Mouse (Mus musculus) CH12.LX (cell line): ENCODE data around the gene D1Pas1. TPM values are rescaled to one million over a fixed set of nuclear protein-coding genes. Genes with fewer than 3 reads are reported as not detected.

Experiments
- DNase-seq: peaks from one replicate; pipeline ENCODE4 v3.0.0-alpha.2; 2013; ENCODE audit errors: extremely low read depth
- H3K27ac ChIP-seq: 2 replicates; pipeline ENCODE4 v1.5.1; 2012; ENCODE audit warnings: low read depth, mild to moderate bottlenecking, control low read depth, moderate library complexity; ENCODE audit not compliant: insufficient read depth
- H3K27me3 ChIP-seq: replicated peaks from 2 replicates; pipeline ENCODE3; 2012; ENCODE audit warnings: inconsistent platforms
- H3K36me3 ChIP-seq, 2 experiments: replicated peaks in 1 of 2; 2 replicates each; pipeline versions ENCODE3 to v1.6.1; 2012; ENCODE audit warnings: inconsistent platforms in 1 of 2, low read length in 1 of 2, mild to moderate bottlenecking in 1 of 2, mixed read lengths in 1 of 2, moderate library complexity in 1 of 2; ENCODE audit not compliant: control insufficient read depth in 1 of 2, insufficient read depth in 1 of 2
- H3K4me1 ChIP-seq, 2 experiments: 2 replicates each; pipeline ENCODE4 v1.6.1; 2012; ENCODE audit warnings: inconsistent platforms in 1 of 2, moderate library complexity in 1 of 2; ENCODE audit not compliant: insufficient read depth in 2 of 2, control insufficient read depth in 1 of 2
- H3K4me2 ChIP-seq: 2 replicates; pipeline ENCODE4 v1.6.1; 2012; ENCODE audit warnings: low read depth, mild to moderate bottlenecking, control low read depth; ENCODE audit not compliant: poor library complexity, insufficient read depth, severe bottlenecking
- H3K4me3 ChIP-seq, 3 experiments: fragments of 150-350 bp in 1 of 3; sonication (generic) in 1 of 3; replicated peaks in 1 of 3; 2 replicates each; pipeline versions ENCODE3 to v1.5.1; 2011 to 2012; ENCODE audit warnings: low read depth in 2 of 3, low read length in 2 of 3, mild to moderate bottlenecking in 2 of 3, moderate library complexity in 2 of 3, control low read depth in 1 of 3, improper control_type of control experiment in 1 of 3, inconsistent platforms in 1 of 3, mixed read lengths in 1 of 3; ENCODE audit not compliant: poor library complexity in 1 of 3
- H3K79me2 ChIP-seq: replicated peaks from 2 replicates; pipeline ENCODE4 v1.6.1; 2012; ENCODE audit warnings: mild to moderate bottlenecking, moderate library complexity; ENCODE audit not compliant: control insufficient read depth, poor library complexity, insufficient read depth, severe bottlenecking; ENCODE audit errors: extremely low read depth
- H3K9ac ChIP-seq: 2 replicates; pipeline ENCODE4 v1.6.1; 2012; ENCODE audit warnings: low read depth, mild to moderate bottlenecking, control low read depth, moderate library complexity; ENCODE audit not compliant: insufficient read depth
- H3K9me3 ChIP-seq: replicated peaks from 2 replicates; pipeline ENCODE3; 2012; ENCODE audit warnings: low read length, inconsistent platforms, mixed read lengths
- CHD1 ChIP-seq: IDR thresholded peaks from 2 replicates; pipeline ENCODE4 v1.6.1; 2012; ENCODE audit warnings: low read depth, low read length, improper control_type of control experiment, inconsistent platforms
- CHD2 ChIP-seq: IDR thresholded peaks from 2 replicates; pipeline ENCODE4 v1.6.1; 2011; ENCODE audit warnings: low read length, improper control_type of control experiment
- E2F4 ChIP-seq: IDR thresholded peaks from 2 replicates; pipeline ENCODE4 v1.6.1; 2011; ENCODE audit warnings: low read depth, low read length, improper control_type of control experiment; ENCODE audit not compliant: insufficient replicate concordance
- EP300 ChIP-seq: IDR thresholded peaks from 2 replicates; pipeline ENCODE4 v1.6.1; 2011; ENCODE audit warnings: low read length, improper control_type of control experiment
- HCFC1 ChIP-seq: IDR thresholded peaks from 2 replicates; pipeline ENCODE4 v1.6.1; 2012; ENCODE audit warnings: low read depth, mild to moderate bottlenecking, inconsistent platforms, low read length, improper control_type of control experiment
- IRF4 ChIP-seq: IDR thresholded peaks from 2 replicates; pipeline ENCODE4 v1.6.1; 2014; ENCODE audit warnings: low read depth, mild to moderate bottlenecking, inconsistent platforms, low read length, improper control_type of control experiment
- JUN ChIP-seq: IDR thresholded peaks from 2 replicates; pipeline ENCODE4 v1.6.1; 2011; ENCODE audit warnings: low read depth, mild to moderate bottlenecking, low read length, improper control_type of control experiment, moderate library complexity; ENCODE audit not compliant: insufficient read depth
- JUND ChIP-seq: conservative IDR thresholded peaks from 2 replicates; pipeline ENCODE4 v1.6.1; 2011; ENCODE audit warnings: low read depth, low read length, improper control_type of control experiment
- KAT2A ChIP-seq: IDR thresholded peaks from 2 replicates; pipeline ENCODE4 v1.6.1; 2012; ENCODE audit warnings: low read length, improper control_type of control experiment, inconsistent platforms; ENCODE audit not compliant: insufficient replicate concordance
- MAX ChIP-seq: IDR thresholded peaks from 2 replicates; pipeline ENCODE4 v1.6.1; 2011; ENCODE audit warnings: low read length, improper control_type of control experiment
- MAZ ChIP-seq: IDR thresholded peaks from 2 replicates; pipeline ENCODE4 v1.6.1; 2012; ENCODE audit warnings: low read depth, mild to moderate bottlenecking, inconsistent platforms, low read length, improper control_type of control experiment, moderate library complexity
- MEF2A ChIP-seq: IDR thresholded peaks from 2 replicates; pipeline ENCODE4 v1.6.1; 2014; ENCODE audit warnings: low read depth, mild to moderate bottlenecking, inconsistent platforms, low read length, improper control_type of control experiment, borderline replicate concordance
- MXI1 ChIP-seq: IDR thresholded peaks from 2 replicates; pipeline ENCODE4 v1.6.1; 2011; ENCODE audit warnings: mild to moderate bottlenecking, low read depth, low read length, improper control_type of control experiment
- MYC ChIP-seq: IDR thresholded peaks from 2 replicates; pipeline ENCODE4 v1.6.1; 2011; ENCODE audit warnings: low read depth, mild to moderate bottlenecking, improper control_type of control experiment, low read length
- NRF1 ChIP-seq: IDR thresholded peaks from 2 replicates; pipeline ENCODE4 v1.6.1; 2014; ENCODE audit warnings: low read depth, mild to moderate bottlenecking, inconsistent platforms, low read length, improper control_type of control experiment, moderate library complexity
- PAX5 ChIP-seq: IDR thresholded peaks from 2 replicates; pipeline ENCODE4 v1.6.1; 2012; ENCODE audit warnings: low read length, inconsistent platforms, mixed read lengths
- RAD21 ChIP-seq: IDR thresholded peaks from 2 replicates; pipeline ENCODE4 v1.6.1; 2011; ENCODE audit warnings: low read depth, mild to moderate bottlenecking, low read length, improper control_type of control experiment, moderate library complexity
- SMC3 ChIP-seq: IDR thresholded peaks from 2 replicates; pipeline ENCODE4 v1.6.1; 2011; ENCODE audit warnings: low read depth, low read length, improper control_type of control experiment
- USF1 ChIP-seq: IDR thresholded peaks from 2 replicates; pipeline ENCODE4 v1.6.1; 2014; ENCODE audit warnings: low read depth, mild to moderate bottlenecking, inconsistent platforms, low read length, improper control_type of control experiment
- USF2 ChIP-seq: conservative IDR thresholded peaks from 2 replicates; pipeline ENCODE4 v1.6.1; 2011; ENCODE audit warnings: low read depth, low read length, improper control_type of control experiment
- ZC3H11A ChIP-seq: IDR thresholded peaks from 2 replicates; pipeline ENCODE4 v1.6.1; 2012; ENCODE audit warnings: low read depth, mild to moderate bottlenecking, inconsistent platforms, low read length, improper control_type of control experiment
- ZKSCAN1 ChIP-seq: IDR thresholded peaks from 2 replicates; pipeline ENCODE4 v1.6.1; 2012; ENCODE audit warnings: low read depth, inconsistent platforms, low read length, improper control_type of control experiment, borderline replicate concordance
- ZNF384 ChIP-seq: IDR thresholded peaks from 2 replicates; pipeline ENCODE4 v1.6.1; 2012; ENCODE audit warnings: low read depth, low read length, improper control_type of control experiment, inconsistent platforms
- dilution Hi-C: fragments of 300-500 bp; cut with MboI; formaldehyde crosslinking; loops from 2 replicates; pipeline ENCODE4 v1.14.3; 2020; ENCODE audit warnings: low sequenced_read_pairs; ENCODE audit not compliant: extremely low pct_unique_long_range_greater_than_20kb, extremely low pct_ligation_motif_present
- in situ Hi-C: fragments of 300-500 bp; cut with MboI; formaldehyde crosslinking; loops from 3 replicates; pipeline ENCODE4 v1.14.3; 2019; ENCODE audit warnings: low sequenced_read_pairs, low pct_ligation_motif_present, low pct_unique_long_range_greater_than_20kb, mixed read lengths
- polyA plus RNA-seq: library from polyadenylated mRNA; unstranded; fragments of >175 nt; gene quantifications from 2 replicates; pipeline ENCODE4 v1.2.1, GENCODE M21; 2012; ENCODE audit warnings: low read depth; ENCODE audit not compliant: insufficient read length
- total RNA-seq, 2 experiments: library from RNA; depleted of rRNA; stranded (reverse); fragments of 300-350 nt in 1 of 2; fragments of >200 nt in 1 of 2; gene quantifications; 2 replicates each; pipeline ENCODE4 v1.2.3; 2012 to 2014

D1Pas1 gene
- total and polyA plus RNA-seq, 3 experiments, result not detected

GRCm38 (mm10) chr1:186980503-186980902 lies 13.3 kb downstream of the D1Pas1 start:
- in situ Hi-C loops (no loop called here), dilution Hi-C loops (no loop called here)
- no peak overlapping the region for H3K4me2 ChIP-seq
- H3K27me3 ChIP-seq, result no peaks in the 10 kb centered on the region
- no peak for DNase-seq
- no peaks in the 10 kb centered on the region for H3K79me2 ChIP-seq
- no peaks in the 10 kb centered on the region for H3K36me3 ChIP-seq
- H3K9me3 ChIP-seq, result no peaks in the 10 kb centered on the region
- no peak for TF ChIP-seq JUND
- no peak for TF ChIP-seq E2F4
- no peak for TF ChIP-seq NRF1
- no peak for TF ChIP-seq EP300
- no peak for TF ChIP-seq KAT2A
- TF ChIP-seq MXI1, result no peak
- no peak for TF ChIP-seq ZKSCAN1
- no peak for TF ChIP-seq HCFC1
- no peak for TF ChIP-seq PAX5
- no peak for TF ChIP-seq MAZ
- peaks cover 0 to 35% of the 10 kb centered on the region in 2 experiments; a peak in 2 of 4 replicates for H3K4me1 ChIP-seq
- no peak overlapping the region for H3K4me3 ChIP-seq
- no peak overlapping the region for H3K9ac ChIP-seq
- no peak overlapping the region for H3K27ac ChIP-seq

GRCm38 (mm10) chr1:186985131-186985530 lies 17.9 kb downstream of the D1Pas1 start:
- no peak overlapping the region for H3K27ac ChIP-seq
- DNase-seq, result no peak
- TF ChIP-seq HCFC1 (no peak), RAD21 (no peak), MXI1 (no peak), EP300 (no peak), JUN (no peak), SMC3 (no peak), ZNF384 (no peak), USF1 (no peak), USF2 (no peak), ZC3H11A (no peak), MAX (no peak), IRF4 (no peak), MEF2A (no peak), CHD1 (no peak), MYC (no peak), MAZ (no peak), E2F4 (no peak), KAT2A (no peak), NRF1 (no peak), CHD2 (no peak)
- dilution Hi-C loops (no loop called here), in situ Hi-C loops (no loop called here)
- no peak overlapping the region for H3K4me3 ChIP-seq
- no peaks in the 10 kb centered on the region for H3K27me3 ChIP-seq
- peaks cover 0 to 18% of the 10 kb centered on the region in 2 experiments; a peak in 2 of 4 replicates for H3K4me1 ChIP-seq
- no peak overlapping the region for H3K9ac ChIP-seq
- H3K79me2 ChIP-seq, result no peaks in the 10 kb centered on the region
- no peaks in the 10 kb centered on the region for H3K36me3 ChIP-seq
- H3K4me2 ChIP-seq, result no peak overlapping the region
- H3K9me3 ChIP-seq, result no peaks in the 10 kb centered on the region
